Mouse (Mus musculus) intestine, postnatal 0 days (tissue): ENCODE data around the gene Ccdc73. TPM values are rescaled to one million over a fixed set of nuclear protein-coding genes. Genes with fewer than 3 reads are reported as not detected.
"Not testable (repeated sequence)": the region's sequence is repeated elsewhere in the genome, so short reads cannot be mapped to it uniquely, and the experiment has no call there.

Source experiments
- ATAC-seq: fragments of 200-750 bp; cut with Nextera tagmentation; 2 replicates; pipeline ENCODE4 v1.8.0; 2017; ENCODE audit warnings: mild to moderate bottlenecking, moderate TSS enrichment, moderate library complexity
- H3K27ac ChIP-seq: fragments of 300-500 bp; sonication (generic); 2 replicates; pipeline ENCODE4 v1.5.1; 2014; ENCODE audit warnings: mild to moderate bottlenecking, low read depth, low read length, moderate library complexity
- H3K27me3 ChIP-seq: fragments of 300-500 bp; sonication (generic); replicated peaks from 2 replicates; pipeline ENCODE4 v1.6.1; 2014; ENCODE audit warnings: low read length, mixed read lengths; ENCODE audit not compliant: control insufficient read depth, insufficient read depth
- H3K36me3 ChIP-seq: fragments of 300-500 bp; sonication (generic); 2 replicates; pipeline ENCODE4 v1.6.1; 2014; ENCODE audit warnings: mild to moderate bottlenecking, moderate library complexity; ENCODE audit not compliant: control insufficient read depth, insufficient read depth
- H3K4me1 ChIP-seq: fragments of 300-500 bp; sonication (generic); replicated peaks from 2 replicates; pipeline ENCODE4 v1.6.1; 2014; ENCODE audit warnings: antibody characterized with exemption, low read length, mixed read lengths; ENCODE audit not compliant: control insufficient read depth, insufficient read depth
- H3K4me2 ChIP-seq: fragments of 300-500 bp; sonication (generic); replicated peaks from 2 replicates; pipeline ENCODE4 v1.6.1; 2014; ENCODE audit warnings: low read depth, mild to moderate bottlenecking, moderate library complexity
- H3K4me3 ChIP-seq: fragments of 300-500 bp; sonication (generic); 2 replicates; pipeline ENCODE4 v1.5.1; 2014; ENCODE audit warnings: low read depth, low read length
- H3K9ac ChIP-seq: fragments of 300-500 bp; sonication (generic); 2 replicates; pipeline ENCODE4 v1.6.1; 2014; ENCODE audit warnings: mild to moderate bottlenecking, low read depth, low read length
- H3K9me3 ChIP-seq: fragments of 300-500 bp; sonication (generic); 2 replicates; pipeline ENCODE4 v1.6.1; 2016; ENCODE audit warnings: mixed run types; ENCODE audit not compliant: control insufficient read depth
- CTCF ChIP-seq: sonication (generic); IDR thresholded peaks from 2 replicates; pipeline ENCODE4 v1.5.1; 2016; ENCODE audit warnings: low read depth, mild to moderate bottlenecking, control low read depth, antibody characterized with exemption, moderate library complexity
- WGBS: fragments of 180-500 bp; shearing (Covaris S2); extraction: QIAGEN DNeasy Blood & Tissue Kit; methylation state at CpG from one replicate; pipeline ENCODE4 v1.1.7; 2014; 5-methylcytosine and 5-hydroxymethylcytosine counted together
- polyA plus RNA-seq: library from polyadenylated mRNA; unstranded; fragments of >200 nt; fragmentation: Nextera tagmentation; extraction: Ambion mirVana; gene quantifications from 2 replicates; pipeline ENCODE4 v1.2.1, GENCODE M21; 2015

Gene Ccdc73
- polyA plus RNA-seq, 1 experiment from 2014 or later = 4.8 TPM

GRCm38 (mm10) chr2:104851686-104852085, 15.9 kb upstream of the Ccdc73 start:
- TF ChIP-seq CTCF = no peak
- H3K9me3 ChIP-seq = no peaks in the 10 kb centered on the region
- 38% methylated on average over 5 of the region's 5 CpGs for WGBS

GRCm38 (mm10) chr2:104852546-104852945, 15.1 kb upstream of the Ccdc73 start:
- no peak for ATAC-seq
- no peak overlapping the region for H3K27ac ChIP-seq
- TF ChIP-seq CTCF = no peak
- H3K4me1 ChIP-seq = no peaks in the 10 kb centered on the region
- 0 out of 2 replicates have a peak, but pooled peaks cover 2% of the 10 kb centered on the region for H3K27me3 ChIP-seq
- H3K4me2 ChIP-seq = no peak overlapping the region
- H3K9ac ChIP-seq = no peak overlapping the region
- no peaks in the 10 kb centered on the region for H3K9me3 ChIP-seq
- WGBS = 91% methylated on average over 7 of the region's 7 CpGs
- no peaks in the 10 kb centered on the region for H3K36me3 ChIP-seq
- H3K4me3 ChIP-seq = no peak overlapping the region

More at GRCm38 (mm10) chr2:104851686-104852085, 15.9 kb upstream of the Ccdc73 start:
- Histone ChIP-seq H3K4me3 (no peak overlapping the region), H3K4me1 (no peaks in the 10 kb centered on the region), H3K27me3 (0 out of 2 replicates have a peak, but pooled peaks cover 2% of the 10 kb centered on the region), H3K4me2 (no peak overlapping the region), H3K27ac (no peak overlapping the region), H3K9ac (no peak overlapping the region), H3K36me3 (no peaks in the 10 kb centered on the region)
- no peak for ATAC-seq

GRCm38 (mm10) chr2:104854836-104855235, 12.8 kb upstream of the Ccdc73 start:
- Histone ChIP-seq H3K4me2 (no peak overlapping the region), H3K4me3 (no peak overlapping the region), H3K9me3 (no peaks in the 10 kb centered on the region), H3K27me3 (0 out of 2 replicates have a peak, but pooled peaks cover 2% of the 10 kb centered on the region), H3K9ac (no peak overlapping the region), H3K36me3 (no peaks in the 10 kb centered on the region), H3K4me1 (no peaks in the 10 kb centered on the region), H3K27ac (no peak overlapping the region)
- no peak for TF ChIP-seq CTCF
- ATAC-seq = no peak
- WGBS = 68% methylated on average over 1 of the region's 1 CpGs

- H3K4me3 ChIP-seq = no peak overlapping the region
- H3K27me3 ChIP-seq = 0 out of 2 replicates have a peak, but pooled peaks cover 2% of the 10 kb centered on the region
- H3K9me3 ChIP-seq = no peaks in the 10 kb centered on the region
- no peak overlapping the region for H3K4me2 ChIP-seq
- H3K4me1 ChIP-seq = no peaks in the 10 kb centered on the region
- H3K27ac ChIP-seq = no peak overlapping the region
- 50% methylated on average over 3 of the region's 3 CpGs for WGBS
- no peaks in the 10 kb centered on the region for H3K36me3 ChIP-seq
- no peak for TF ChIP-seq CTCF
- no peak overlapping the region for H3K9ac ChIP-seq
- no peak for ATAC-seq
Measured at GRCm38 (mm10) chr2:104855732-104856131, 11.9 kb upstream of the Ccdc73 start.

- no peak for ATAC-seq
- Histone ChIP-seq H3K4me1 (no peaks in the 10 kb centered on the region), H3K9me3 (no peaks in the 10 kb centered on the region), H3K27me3 (0 out of 2 replicates have a peak, but pooled peaks cover 2% of the 10 kb centered on the region), H3K9ac (no peak overlapping the region), H3K4me3 (no peak overlapping the region), H3K4me2 (no peak overlapping the region), H3K27ac (no peak overlapping the region), H3K36me3 (no peaks in the 10 kb centered on the region)
- WGBS = 59% methylated on average over 1 of the region's 1 CpGs
- no peak for TF ChIP-seq CTCF
Measured at GRCm38 (mm10) chr2:104856218-104856617, 11.4 kb upstream of the Ccdc73 start.

GRCm38 (mm10) chr2:104858083-104858482, 9.5 kb upstream of the Ccdc73 start:
- H3K4me3 ChIP-seq, H3K27ac ChIP-seq, ATAC-seq, H3K4me2 ChIP-seq, H3K4me1 ChIP-seq, H3K9ac ChIP-seq, H3K27me3 ChIP-seq, H3K36me3 ChIP-seq, H3K9me3 ChIP-seq: not testable (repeated sequence)
- 85% methylated on average over 3 of the region's 3 CpGs for WGBS

GRCm38 (mm10) chr2:104859060-104859459, 8.5 kb upstream of the Ccdc73 start:
- TF ChIP-seq CTCF = no peak
- WGBS = 22% methylated on average over 5 of the region's 5 CpGs
- ATAC-seq = peak; percentile 100

More at GRCm38 (mm10) chr2:104859060-104859459, 8.5 kb upstream of the Ccdc73 start:
- no peak overlapping the region for H3K27ac ChIP-seq
- no peaks in the 10 kb centered on the region for H3K27me3 ChIP-seq
- no peak overlapping the region for H3K4me2 ChIP-seq
- H3K4me1 ChIP-seq = no peaks in the 10 kb centered on the region
- H3K9ac ChIP-seq = no peak overlapping the region
- H3K4me3 ChIP-seq = no peak overlapping the region
- H3K9me3 ChIP-seq = no peaks in the 10 kb centered on the region
- no peaks in the 10 kb centered on the region for H3K36me3 ChIP-seq
